Mouse (Mus musculus) liver, adult 2 months (tissue): Measurements from ENCODE around the gene Hdac4. TPM values are rescaled to one million over a fixed set of nuclear protein-coding genes. Genes with fewer than 3 reads are reported as not detected.

Experiments used
- DNase-seq: peaks from one replicate; pipeline ENCODE4 v3.0.0-alpha.2; 2011; ENCODE audit warnings: low read depth, low spot score; ENCODE audit errors: extremely low read depth
- H3K27ac ChIP-seq: fragments of 200-500 bp; replicated peaks from 2 replicates; pipeline ENCODE4 v1.5.1; 2012; ENCODE audit warnings: low read depth, mild to moderate bottlenecking, control low read depth, inconsistent platforms, low read length; ENCODE audit not compliant: insufficient read depth
- H3K27me3 ChIP-seq: fragments of 200-500 bp; 2 replicates; pipeline ENCODE4 v1.6.1; 2012; ENCODE audit warnings: mild to moderate bottlenecking, moderate library complexity, low read length, inconsistent platforms; ENCODE audit not compliant: control insufficient read depth, insufficient read depth
- H3K36me3 ChIP-seq: fragments of 200-500 bp; 2 replicates; pipeline ENCODE4 v1.6.1; 2012; ENCODE audit warnings: low read length, inconsistent platforms; ENCODE audit not compliant: control insufficient read depth, insufficient read depth
- H3K4me1 ChIP-seq: fragments of 200-500 bp; 2 replicates; pipeline ENCODE4 v1.6.1; 2011; ENCODE audit warnings: low read length; ENCODE audit not compliant: control insufficient read depth, insufficient read depth
- H3K4me3 ChIP-seq: fragments of 200-500 bp; 2 replicates; pipeline ENCODE4 v1.5.1; 2011; ENCODE audit warnings: low read depth, mild to moderate bottlenecking, control low read depth, low read length, moderate library complexity; ENCODE audit not compliant: insufficient read depth
- H3K79me2 ChIP-seq: fragments of 200-500 bp; 2 replicates; pipeline ENCODE4 v1.6.1; 2012; ENCODE audit warnings: inconsistent platforms, mild to moderate bottlenecking, low read length, moderate library complexity; ENCODE audit not compliant: control insufficient read depth, insufficient read depth
- H3K9ac ChIP-seq: fragments of 200-500 bp; 2 replicates; pipeline ENCODE4 v1.6.1; 2012; ENCODE audit warnings: low read depth, mild to moderate bottlenecking, control low read depth, inconsistent platforms, low read length
- CTCF ChIP-seq: fragments of 200-500 bp; IDR thresholded peaks from 2 replicates; pipeline ENCODE4 v1.5.1; 2011; ENCODE audit warnings: low read depth, low read length, control low read depth
- POLR2A ChIP-seq: fragments of 200-500 bp; IDR thresholded peaks from 2 replicates; pipeline ENCODE4 v1.6.1; 2011; ENCODE audit warnings: low read length, control low read depth; ENCODE audit not compliant: insufficient read depth; ENCODE audit errors: extremely low read depth
- WGBS: fragments of 180-500 bp; shearing (Covaris S2); methylation state at CpG from one replicate; pipeline ENCODE4 v1.1.7; 2018; 5-methylcytosine and 5-hydroxymethylcytosine counted together
- polyA plus RNA-seq: library from polyadenylated mRNA; depleted of rRNA; stranded (reverse); fragments of >200 nt; gene quantifications from 2 replicates; pipeline ENCODE4 v1.2.3, GENCODE M21; 2012; rRNA removed
- total RNA-seq: library from RNA; depleted of rRNA; stranded (reverse); fragments of >200 nt; gene quantifications from 2 replicates; pipeline ENCODE4 v1.2.3, GENCODE M21; 2014; rRNA removed

Hdac4 gene
- total RNA-seq = 5.3 and 7.5 TPM in 2 replicates
- 5.0 and 5.7 TPM in 2 replicates for polyA plus RNA-seq

DNA sequence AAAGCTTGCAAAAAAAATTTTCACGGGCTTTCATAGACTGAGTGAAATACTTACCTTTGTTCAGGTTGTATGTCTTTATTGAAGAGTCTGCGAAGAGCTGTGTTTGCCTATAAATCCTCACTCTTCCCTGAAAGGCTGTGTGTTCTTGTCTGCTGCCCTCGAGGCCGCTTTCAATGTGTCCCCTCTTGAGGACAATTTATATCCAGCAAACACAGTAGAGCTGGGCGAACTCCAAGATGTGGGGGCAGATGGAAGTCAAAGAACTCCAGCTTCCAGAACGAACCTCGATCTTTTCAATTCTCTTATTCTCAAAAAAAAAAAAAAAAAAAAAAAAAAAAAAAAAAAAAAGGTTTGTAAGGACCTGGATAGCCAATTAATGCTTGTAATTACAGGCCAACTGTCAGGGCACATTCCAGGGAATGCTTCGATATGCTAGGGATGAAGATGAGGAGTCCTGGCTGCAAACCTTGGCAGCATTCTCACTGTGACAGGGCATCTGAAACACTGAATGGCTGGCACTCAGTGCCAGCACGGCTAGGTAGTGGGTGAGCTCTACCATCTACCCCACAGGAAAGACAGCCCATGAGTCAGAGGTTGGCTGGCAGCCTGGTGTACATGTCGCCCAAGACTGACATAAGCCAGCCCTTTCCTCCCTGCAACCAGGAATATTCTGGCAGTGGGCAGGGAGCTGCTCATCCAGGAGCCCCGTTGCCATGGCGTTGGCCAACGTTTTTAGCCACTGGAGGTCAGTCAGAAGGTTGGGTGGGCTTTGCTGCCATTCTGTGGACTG is at the start of gene Hdac4:
TSS of gene Hdac4 (minus strand) at position 340 of the 790 bp plus-strand sequence.
- no peaks in the 10 kb centered on the region for H3K4me1 ChIP-seq
- no peaks in the 10 kb centered on the region for H3K79me2 ChIP-seq
- H3K9ac ChIP-seq = no peak within 1 kb of the TSS
- H3K4me3 ChIP-seq = no peak within 1 kb of the TSS
- no peaks in the 10 kb centered on the region for H3K27me3 ChIP-seq
- no peak within 1 kb of the TSS for H3K27ac ChIP-seq
- WGBS = 76% methylated on average over 13 of the region's 13 CpGs
- no peaks in the 10 kb centered on the region for H3K36me3 ChIP-seq
- DNase-seq = no peak
- TF ChIP-seq POLR2A = no peak
- no peak for TF ChIP-seq CTCF

DNA sequence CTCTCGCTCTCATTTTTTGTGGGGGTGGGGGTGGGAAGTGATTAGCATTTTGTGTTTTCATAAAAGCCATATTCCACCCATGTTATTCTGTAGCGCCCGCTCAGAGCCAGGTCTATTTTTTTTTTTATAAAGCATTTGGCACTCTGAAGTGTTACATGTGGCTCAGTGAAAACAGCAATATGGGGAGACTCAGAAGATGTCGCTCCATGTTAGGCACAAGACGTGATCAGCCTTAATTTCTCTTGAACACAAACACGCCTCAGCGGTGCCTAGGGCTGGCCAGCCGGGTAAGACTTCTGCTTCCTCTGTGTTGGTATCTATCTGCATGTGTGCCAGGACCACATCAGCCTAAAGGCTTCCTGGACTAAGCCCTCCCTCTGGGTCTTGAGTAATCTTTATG is 48.0 kb upstream of the Hdac4 start:
- H3K27me3 ChIP-seq = no peaks in the 10 kb centered on the region
- no peak overlapping the region for H3K4me3 ChIP-seq
- H3K4me1 ChIP-seq = no peaks in the 10 kb centered on the region
- WGBS = 91% methylated on average over 8 of the region's 8 CpGs
- H3K36me3 ChIP-seq = no peaks in the 10 kb centered on the region
- no peak for TF ChIP-seq CTCF
- TF ChIP-seq POLR2A = no peak
- no peak overlapping the region for H3K27ac ChIP-seq
- H3K9ac ChIP-seq = no peak overlapping the region
- no peak for DNase-seq
- H3K79me2 ChIP-seq = no peaks in the 10 kb centered on the region

DNA sequence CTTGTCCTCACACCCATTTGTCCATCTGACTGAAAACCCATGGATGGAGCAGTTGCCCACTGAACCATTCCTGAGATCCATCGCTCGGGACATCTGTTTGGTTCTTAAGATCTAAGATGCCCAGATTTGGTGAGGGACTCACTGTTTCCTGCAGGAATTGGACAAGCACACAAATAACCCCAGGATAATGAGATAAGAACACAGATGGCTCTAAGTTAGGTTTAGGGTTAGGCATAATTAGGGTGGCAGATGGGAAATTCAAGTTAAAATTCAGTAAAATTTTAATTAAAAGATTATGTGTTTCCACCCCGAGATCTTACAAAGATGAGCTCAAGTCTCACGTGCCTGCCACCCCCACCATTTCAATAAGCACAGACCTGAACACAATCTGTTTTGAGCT is 44.6 kb upstream of the Hdac4 start:
- Histone ChIP-seq H3K27me3 (no peaks in the 10 kb centered on the region), H3K36me3 (no peaks in the 10 kb centered on the region), H3K4me3 (no peak overlapping the region), H3K4me1 (no peaks in the 10 kb centered on the region), H3K79me2 (no peaks in the 10 kb centered on the region), H3K9ac (no peak overlapping the region), H3K27ac (no peak overlapping the region)
- WGBS = 88% methylated on average over 4 of the region's 4 CpGs
- DNase-seq = no peak
- TF ChIP-seq POLR2A (no peak), CTCF (no peak)

DNA sequence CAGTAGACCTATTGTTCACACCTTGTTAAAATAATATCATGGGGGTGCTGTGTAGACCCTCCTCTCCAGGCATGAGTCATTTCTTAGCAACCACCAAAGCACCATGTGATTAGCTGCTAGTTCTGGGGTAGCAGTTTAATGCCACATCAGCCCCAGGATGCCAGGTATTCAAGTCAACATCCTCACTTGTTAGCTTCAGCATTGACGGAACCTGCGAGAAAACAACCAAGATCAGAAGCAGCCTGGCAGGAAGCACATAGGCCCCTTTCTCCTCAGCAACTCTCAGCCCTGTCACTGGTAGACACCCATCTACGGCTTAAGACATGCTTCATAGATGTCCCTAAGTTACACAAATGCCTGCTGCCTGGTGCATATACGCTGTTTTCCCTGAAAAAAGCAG is 40.1 kb upstream of the Hdac4 start:
- WGBS = 86% methylated on average over 4 of the region's 4 CpGs
- Histone ChIP-seq H3K79me2 (no peaks in the 10 kb centered on the region), H3K4me3 (no peak overlapping the region), H3K27ac (no peak overlapping the region), H3K9ac (no peak overlapping the region), H3K36me3 (no peaks in the 10 kb centered on the region), H3K27me3 (no peaks in the 10 kb centered on the region), H3K4me1 (no peaks in the 10 kb centered on the region)
- no peak for DNase-seq
- no peak for TF ChIP-seq POLR2A
- no peak for TF ChIP-seq CTCF

DNA sequence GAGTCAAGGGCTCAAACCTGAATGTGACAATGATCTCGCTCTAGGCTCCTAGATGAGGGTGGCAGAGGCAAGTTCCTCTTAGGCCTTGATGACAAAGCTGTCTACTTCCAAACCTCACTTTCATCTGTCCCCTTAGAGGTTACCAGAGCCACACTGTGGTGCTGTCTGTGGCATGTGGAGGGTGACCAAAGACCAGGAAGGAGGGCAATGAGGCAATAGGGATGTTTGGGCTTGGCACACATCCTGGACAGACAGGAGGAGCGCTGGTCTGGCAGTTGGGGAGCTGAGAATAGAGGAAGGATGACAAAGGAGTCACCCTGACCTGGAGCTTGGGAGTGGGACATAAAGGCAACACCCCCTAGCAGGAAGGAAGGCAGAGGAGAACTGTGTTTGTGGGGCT is 29.8 kb upstream of the Hdac4 start:
- H3K4me3 ChIP-seq = no peak overlapping the region
- H3K9ac ChIP-seq = no peak overlapping the region
- H3K27ac ChIP-seq = no peak overlapping the region
- no peaks in the 10 kb centered on the region; the same call in 1 of the 2 replicates for H3K27me3 ChIP-seq
- DNase-seq = no peak
- no peaks in the 10 kb centered on the region for H3K79me2 ChIP-seq
- no peaks in the 10 kb centered on the region for H3K36me3 ChIP-seq
- no peak for TF ChIP-seq POLR2A
- TF ChIP-seq CTCF = no peak
- WGBS = 70% methylated on average over 2 of the region's 2 CpGs
- no peaks in the 10 kb centered on the region for H3K4me1 ChIP-seq
